Mouse (Mus musculus) intestine, embryonic 15.5 days (tissue): ENCODE data around the gene S1pr5. TPM values are rescaled to one million over a fixed set of nuclear protein-coding genes. Genes with fewer than 3 reads are reported as not detected.
"Not testable (repeated sequence)": the region's sequence is repeated elsewhere in the genome, so short reads cannot be mapped to it uniquely, and the experiment has no call there.

Experiments used
- ATAC-seq: fragments of 200-750 bp; cut with Nextera tagmentation; 2 replicates; pipeline ENCODE4 v1.8.0; 2017; ENCODE audit warnings: moderate TSS enrichment, moderate library complexity
- H3K27ac ChIP-seq: fragments of 300-500 bp; sonication (generic); 2 replicates; pipeline ENCODE4 v1.5.1; 2015; ENCODE audit warnings: mild to moderate bottlenecking, inconsistent platforms
- H3K27me3 ChIP-seq: fragments of 300-500 bp; sonication (generic); replicated peaks from 2 replicates; pipeline ENCODE4 v1.6.1; 2015; ENCODE audit warnings: inconsistent platforms
- H3K36me3 ChIP-seq: fragments of 300-500 bp; sonication (generic); 2 replicates; pipeline ENCODE4 v1.6.1; 2015; ENCODE audit warnings: inconsistent platforms
- H3K4me1 ChIP-seq: fragments of 300-500 bp; sonication (generic); replicated peaks from 2 replicates; pipeline ENCODE4 v1.6.1; 2015; ENCODE audit warnings: inconsistent platforms
- H3K4me2 ChIP-seq: fragments of 300-500 bp; sonication (generic); replicated peaks from 2 replicates; pipeline ENCODE4 v1.6.1; 2015; ENCODE audit warnings: mild to moderate bottlenecking, inconsistent platforms
- H3K4me3 ChIP-seq: fragments of 300-500 bp; sonication (generic); replicated peaks from 2 replicates; pipeline ENCODE4 v1.5.1; 2015; ENCODE audit warnings: inconsistent platforms
- H3K9ac ChIP-seq: fragments of 300-500 bp; sonication (generic); 2 replicates; pipeline ENCODE4 v1.6.1; 2015; ENCODE audit warnings: inconsistent platforms
- H3K9me3 ChIP-seq: fragments of 300-500 bp; sonication (generic); 2 replicates; pipeline ENCODE4 v1.6.1; 2016; ENCODE audit warnings: inconsistent platforms
- WGBS: fragments of 180-500 bp; shearing (Covaris S2); methylation state at CpG from one replicate; pipeline ENCODE4 v1.1.7; 2015; 5-methylcytosine and 5-hydroxymethylcytosine counted together
- polyA plus RNA-seq: library from polyadenylated mRNA; unstranded; fragments of >200 nt; fragmentation: Nextera tagmentation; extraction: Ambion mirVana; gene quantifications from 2 replicates; pipeline ENCODE4 v1.2.1, GENCODE M21; 2015

The S1pr5 gene
- polyA plus RNA-seq, 1 experiment from 2014 or later, result not detected

- WGBS, result 86% methylated on average over 5 of the region's 5 CpGs
- Histone ChIP-seq H3K27me3 (no peaks in the 10 kb centered on the region), H3K4me1 (peaks cover 25% of the 10 kb centered on the region), H3K9me3 (no peaks in the 10 kb centered on the region), H3K36me3 (peaks cover 28% of the 10 kb centered on the region), H3K27ac (no peak overlapping the region), H3K4me3 (no peak overlapping the region), H3K9ac (no peak overlapping the region), H3K4me2 (no peak overlapping the region)
- ATAC-seq, result no peak
Observed at GRCm38 (mm10) chr9:21232867-21233266, 15.4 kb downstream of the S1pr5 start.

GRCm38 (mm10) chr9:21231551-21231950, 16.7 kb downstream of the S1pr5 start:
- Histone ChIP-seq H3K9ac (no peak overlapping the region), H3K4me2 (no peak overlapping the region), H3K4me3 (no peak overlapping the region), H3K27ac (no peak overlapping the region), H3K9me3 (no peaks in the 10 kb centered on the region), H3K27me3 (no peaks in the 10 kb centered on the region), H3K36me3 (peaks cover 28% of the 10 kb centered on the region), H3K4me1 (peaks cover 23% of the 10 kb centered on the region)
- 48% methylated on average over 23 of the region's 23 CpGs for WGBS
- ATAC-seq, result no peak

DNA sequence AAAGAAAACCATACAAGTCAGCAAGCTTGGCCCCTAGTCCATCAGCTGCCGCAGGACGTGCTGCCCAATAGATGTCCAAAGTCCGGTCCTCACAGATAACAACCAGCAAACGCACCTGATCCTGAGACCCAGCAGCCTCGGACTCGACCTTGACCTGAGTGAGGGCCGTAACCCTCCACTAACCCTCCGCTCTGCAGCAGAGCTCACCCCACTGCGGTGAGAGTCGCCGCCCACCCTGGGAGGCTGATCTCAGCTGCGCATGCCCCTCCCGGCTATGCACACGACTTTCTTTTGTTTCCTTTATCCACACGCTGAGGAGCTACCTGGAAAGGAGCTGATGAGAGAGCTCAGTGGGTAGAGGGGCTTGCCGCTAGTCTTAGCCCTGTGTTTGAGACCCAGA, 20.9 kb downstream of the S1pr5 start:
- peaks cover 19% of the 10 kb centered on the region for H3K4me1 ChIP-seq
- no peaks in the 10 kb centered on the region for H3K9me3 ChIP-seq
- no peaks in the 10 kb centered on the region for H3K27me3 ChIP-seq
- peak overlapping the region; percentile 39; the same call in 1 of the 2 replicates for H3K9ac ChIP-seq
- peak overlapping the region; percentile 66 for H3K27ac ChIP-seq
- H3K4me2 ChIP-seq, result peak overlapping the region; percentile 70
- ATAC-seq, result peak; percentile 41
- H3K4me3 ChIP-seq, result peak overlapping the region; percentile 29
- 10% methylated on average over 16 of the region's 16 CpGs for WGBS
- peaks cover 18% of the 10 kb centered on the region; the same call in 1 of the 2 replicates for H3K36me3 ChIP-seq

DNA sequence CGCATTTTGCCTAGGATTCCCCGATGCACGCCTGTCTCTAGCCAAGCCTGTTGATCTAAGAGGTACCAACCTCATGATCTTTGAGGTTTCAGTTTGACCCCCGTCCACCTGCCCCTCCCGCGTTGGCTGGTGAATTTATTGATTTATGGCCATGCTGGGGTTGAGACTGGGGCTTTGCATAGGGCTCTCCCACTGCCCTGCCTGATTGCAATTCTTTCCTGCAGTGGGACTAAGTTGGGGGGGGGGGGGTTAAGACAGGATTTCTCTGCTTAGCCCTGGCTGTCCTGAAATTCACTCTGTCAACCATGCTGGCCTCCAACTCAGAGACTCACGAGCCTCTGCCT, 22.9 kb downstream of the S1pr5 start:
- peak overlapping the region; percentile 32 for H3K4me3 ChIP-seq
- WGBS, result 7% methylated on average over 7 of the region's 7 CpGs
- ATAC-seq, result no peak
- no peaks in the 10 kb centered on the region for H3K9me3 ChIP-seq
- peaks cover 12% of the 10 kb centered on the region; the same call in 1 of the 2 replicates for H3K36me3 ChIP-seq
- H3K4me1 ChIP-seq, result peaks cover 15% of the 10 kb centered on the region
- peak overlapping the region; percentile 87 for H3K27ac ChIP-seq
- H3K9ac ChIP-seq, result peak overlapping the region; percentile 6; the same call in 1 of the 2 replicates
- no peaks in the 10 kb centered on the region for H3K27me3 ChIP-seq
- H3K4me2 ChIP-seq, result peak overlapping the region; percentile 54

DNA sequence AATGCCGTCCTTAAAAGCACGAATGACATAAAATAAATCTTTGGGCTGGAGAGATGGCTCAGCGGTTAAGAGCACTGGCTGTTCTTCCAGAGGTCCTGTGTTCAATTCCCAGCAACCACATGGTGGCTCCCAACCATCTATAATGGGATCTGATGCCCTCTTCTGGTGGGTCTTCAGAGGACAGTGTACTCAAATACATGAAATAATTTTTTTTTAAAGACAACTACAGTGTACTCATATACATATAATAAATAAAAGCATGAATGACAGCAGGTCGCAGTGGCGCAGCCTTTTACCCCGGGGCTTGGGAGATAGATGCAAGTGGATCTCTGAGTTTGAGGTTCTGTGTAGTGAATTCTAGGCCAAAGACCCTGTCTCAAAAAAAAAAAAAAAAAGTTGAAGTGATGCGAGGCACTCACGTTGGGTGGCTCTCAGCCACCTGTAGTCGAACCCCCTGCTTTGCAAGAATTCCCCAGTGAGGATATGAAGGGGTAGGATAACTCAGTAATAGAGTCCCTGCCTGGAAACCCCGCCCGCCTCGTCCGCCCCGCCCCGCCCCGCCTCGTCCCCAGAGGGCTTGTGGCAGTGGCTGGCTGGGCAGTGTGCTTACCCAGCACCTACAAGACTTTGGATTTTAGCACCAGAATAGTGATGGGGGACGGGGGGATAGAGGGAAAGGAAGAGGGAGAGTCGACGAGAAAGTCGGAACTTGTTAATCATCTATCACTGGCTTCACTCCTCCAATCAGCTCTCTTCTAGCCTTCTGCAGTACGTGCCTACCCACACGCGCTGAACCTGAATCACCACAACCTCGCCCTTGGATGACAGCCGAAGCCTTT, 23.4 kb downstream of the S1pr5 start:
- no peaks in the 10 kb centered on the region for H3K27me3 ChIP-seq
- peaks cover 15% of the 10 kb centered on the region for H3K4me1 ChIP-seq
- H3K27ac ChIP-seq, result peak overlapping the region; percentile 87
- peak overlapping the region; percentile 32 for H3K4me3 ChIP-seq
- no peaks in the 10 kb centered on the region for H3K9me3 ChIP-seq
- ATAC-seq, result peak; percentile 78
- H3K9ac ChIP-seq, result peak overlapping the region; percentile 28; the same call in 1 of the 2 replicates
- WGBS, result 19% methylated on average over 26 of the region's 26 CpGs
- H3K36me3 ChIP-seq, result peaks cover 8% of the 10 kb centered on the region; the same call in 1 of the 2 replicates
- H3K4me2 ChIP-seq, result peak overlapping the region; percentile 54

- Histone ChIP-seq H3K9me3 (no peaks in the 10 kb centered on the region), H3K4me2 (no peak overlapping the region), H3K36me3 (no peaks in the 10 kb centered on the region), H3K27me3 (no peaks in the 10 kb centered on the region), H3K27ac (no peak overlapping the region), H3K4me3 (no peak overlapping the region), H3K9ac (no peak overlapping the region), H3K4me1 (peaks cover 15% of the 10 kb centered on the region)
- no peak for ATAC-seq
- WGBS, result 91% methylated on average over 6 of the region's 6 CpGs
Observed at GRCm38 (mm10) chr9:21223906-21224305, 24.3 kb downstream of the S1pr5 start.

DNA sequence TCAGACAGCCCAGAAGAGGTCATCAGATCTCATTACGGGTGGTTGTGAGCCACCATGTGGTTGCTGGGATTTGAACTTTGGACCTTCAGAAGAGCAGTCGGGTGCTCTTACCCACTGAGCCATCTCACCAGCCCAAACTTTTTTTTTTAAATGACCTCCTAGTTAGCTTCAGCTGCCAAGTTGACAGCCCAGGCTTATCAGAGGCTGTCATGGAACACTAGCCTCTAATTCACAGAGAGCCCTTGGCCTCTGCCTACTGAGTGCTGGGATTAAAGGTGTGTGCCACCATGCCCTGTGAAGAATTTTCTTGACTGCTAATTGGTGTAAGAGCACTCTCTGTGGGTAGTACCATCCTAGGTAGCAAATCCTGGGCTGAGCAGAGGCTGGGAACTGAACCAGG, 24.8 kb downstream of the S1pr5 start:
- not testable (repeated sequence) for H3K36me3 ChIP-seq, H3K27me3 ChIP-seq, H3K9me3 ChIP-seq, ATAC-seq, H3K4me2 ChIP-seq, H3K27ac ChIP-seq, H3K4me3 ChIP-seq, H3K9ac ChIP-seq
- 88% methylated on average over 2 of the region's 2 CpGs for WGBS
- H3K4me1 ChIP-seq, result peaks cover 15% of the 10 kb centered on the region

DNA sequence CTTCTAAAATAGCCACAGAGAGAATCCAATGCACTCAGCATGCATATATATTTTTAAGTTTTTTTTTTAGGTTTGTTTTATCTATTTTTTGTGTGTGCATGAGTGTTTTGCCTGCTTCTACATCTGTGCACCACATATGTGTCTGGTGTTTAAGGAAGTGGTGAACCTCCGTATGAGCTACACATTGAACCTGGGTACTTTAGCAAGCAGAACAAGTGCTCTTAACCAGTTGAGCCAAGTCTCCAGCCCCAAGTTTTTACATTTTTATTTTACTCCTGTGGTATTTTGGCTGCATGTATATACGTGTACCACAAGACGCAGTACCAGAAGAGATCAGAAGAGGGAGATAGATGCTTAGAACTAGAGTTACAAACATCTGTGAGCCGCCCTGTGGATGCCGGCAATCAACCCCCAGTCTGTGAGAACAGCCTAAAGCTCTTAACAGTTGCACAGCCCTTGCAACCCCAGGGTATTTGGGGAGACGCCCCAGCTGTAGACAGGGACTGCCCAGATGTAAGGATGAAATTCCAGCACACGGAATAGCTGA, 26.8 kb downstream of the S1pr5 start:
- 0 out of 2 replicates have a peak, but pooled peaks have one; percentile 21 for ATAC-seq
- 17% methylated on average over 7 of the region's 7 CpGs for WGBS
- H3K4me1 ChIP-seq, result peaks cover 4% of the 10 kb centered on the region; the same call in 1 of the 2 replicates

DNA sequence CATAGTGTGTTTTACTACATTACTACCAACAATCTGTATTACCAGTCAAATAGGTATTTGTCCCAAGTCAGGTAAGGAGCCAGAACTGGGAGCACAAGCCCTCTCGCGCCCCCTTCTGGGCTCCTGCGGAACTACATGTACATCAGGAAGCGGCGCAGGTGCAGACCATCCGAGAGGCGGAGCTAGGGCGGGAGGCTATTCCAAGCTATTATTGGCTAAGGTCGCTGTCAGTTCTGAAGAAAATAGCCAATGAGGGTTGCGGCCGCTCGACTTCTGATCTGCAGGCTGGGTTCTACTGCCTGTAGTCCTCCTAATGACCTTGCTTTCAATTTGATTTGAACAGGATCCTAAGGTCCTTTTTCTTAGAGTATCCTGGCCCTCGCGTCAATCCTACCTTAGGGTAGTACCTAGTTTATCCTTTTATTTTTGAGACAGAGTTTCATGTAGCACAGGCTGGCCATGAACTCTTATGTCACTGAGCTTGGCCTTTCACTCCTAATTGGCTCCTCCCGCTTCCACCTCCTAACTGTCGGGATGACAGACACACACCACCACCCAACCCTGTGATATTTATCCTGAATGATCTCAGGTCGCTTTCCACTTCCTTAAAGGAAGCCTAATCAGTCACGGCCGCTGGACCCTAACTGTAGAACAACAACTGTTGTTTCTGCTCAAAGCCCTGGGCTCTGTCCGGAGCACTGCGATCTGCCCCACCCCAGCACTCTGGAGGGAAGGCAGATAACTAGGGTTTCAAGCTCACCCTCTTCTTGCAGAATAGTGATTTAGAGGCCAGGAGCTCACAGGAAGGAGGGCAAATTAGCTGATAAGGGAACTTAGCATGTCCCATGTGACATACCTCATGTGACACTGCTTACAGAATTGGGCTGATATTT, 27.5 kb downstream of the S1pr5 start:
- ATAC-seq, result peak; percentile 90
- 12% methylated on average over 21 of the region's 21 CpGs for WGBS
- peak overlapping the region; percentile 14; the same call in 1 of the 2 replicates for H3K9ac ChIP-seq

More for the DNA sequence above, 26.8 kb downstream of the S1pr5 start:
- peak overlapping the region; percentile 47 for H3K4me2 ChIP-seq
- H3K9ac ChIP-seq, result no peak overlapping the region
- peak overlapping the region; percentile 72 for H3K27ac ChIP-seq
- no peaks in the 10 kb centered on the region for H3K36me3 ChIP-seq
- H3K27me3 ChIP-seq, result no peaks in the 10 kb centered on the region
- H3K4me3 ChIP-seq, result no peak overlapping the region
- no peaks in the 10 kb centered on the region for H3K9me3 ChIP-seq

GRCm38 (mm10) chr9:21219820-21220219, 28.4 kb downstream of the S1pr5 start:
- no peak overlapping the region for H3K4me2 ChIP-seq
- no peak for ATAC-seq

More for the DNA sequence above, 27.5 kb downstream of the S1pr5 start:
- H3K9me3 ChIP-seq, result no peaks in the 10 kb centered on the region
- H3K27me3 ChIP-seq, result no peaks in the 10 kb centered on the region
- H3K4me2 ChIP-seq, result peak overlapping the region; percentile 47
- peak overlapping the region; percentile 72 for H3K27ac ChIP-seq
- H3K4me1 ChIP-seq, result peaks cover 4% of the 10 kb centered on the region; the same call in 1 of the 2 replicates
- H3K36me3 ChIP-seq, result no peaks in the 10 kb centered on the region
- H3K4me3 ChIP-seq, result peak overlapping the region; percentile 10; the same call in 1 of the 2 replicates

GRCm38 (mm10) chr9:21216050-21216841, 32.0 kb downstream of the S1pr5 start:
- Histone ChIP-seq H3K4me3 (no peak overlapping the region), H3K9ac (no peak overlapping the region), H3K27ac (no peak overlapping the region), H3K36me3 (no peaks in the 10 kb centered on the region), H3K4me1 (peaks cover 4% of the 10 kb centered on the region; the same call in 1 of the 2 replicates), H3K27me3 (no peaks in the 10 kb centered on the region), H3K4me2 (no peak overlapping the region), H3K9me3 (no peaks in the 10 kb centered on the region)
- 63% methylated on average over 25 of the region's 25 CpGs for WGBS
- no peak for ATAC-seq

More at GRCm38 (mm10) chr9:21219820-21220219, 28.4 kb downstream of the S1pr5 start:
- Histone ChIP-seq H3K4me3 (no peak overlapping the region), H3K9me3 (no peaks in the 10 kb centered on the region), H3K27me3 (no peaks in the 10 kb centered on the region), H3K4me1 (peaks cover 4% of the 10 kb centered on the region; the same call in 1 of the 2 replicates), H3K27ac (no peak overlapping the region), H3K36me3 (no peaks in the 10 kb centered on the region), H3K9ac (no peak overlapping the region)
- WGBS, result 60% methylated on average over 3 of the region's 3 CpGs
